Comparison of ENCODE assay signal across 8 mouse cellular contexts in genomic region chr2:119797279-119797783, GRCm38 (mm10). TPM values are rescaled to one million over a fixed set of nuclear protein-coding genes. Genes with fewer than 3 reads are reported as not detected.
DNase-seq lines count a peak whose midpoint lies in the region; ATAC-seq and TF ChIP-seq lines count a peak whose summit lies in the region.

Gene Tyro3 (plus strand): TSS chr2:119797733.

- no peak for TF ChIP-seq CTCF in lung, postnatal 0 days (IDR thresholded peaks at IDR 0.05)
- no peak for TF ChIP-seq CTCF in kidney, adult 2 months (conservative IDR thresholded peaks at IDR 0.05; ENCODE audit: insufficient read depth, insufficient read length, low read depth, low read length)

- H3K27me3 ChIP-seq in lung, postnatal 0 days (replicated peaks; ENCODE audit: insufficient read depth, low read length): no peaks in the 10 kb centered on the region
- H3K27me3 ChIP-seq in neural tube, embryonic 14.5 days (ENCODE audit: control insufficient read depth, insufficient read depth, low read length): peaks cover 3% of the 10 kb centered on the region; the same call in 1 of the 2 replicates
- no peaks in the 10 kb centered on the region; the same call in none of the 2 replicates for H3K27me3 ChIP-seq in kidney, adult 2 months (replicated peaks; ENCODE audit: control insufficient read depth, insufficient read depth, low read length)

- DNase-seq in adrenal gland, postnatal 4 days (ENCODE audit: low spot score in 2 of 2): no peak
- DNase-seq in adrenal gland, postnatal 36 days: no peak
- DNase-seq in lung, postnatal 0 days (ENCODE audit: low spot score): no peak
- no peak for DNase-seq in lung, postnatal 25 days (ENCODE audit: low spot score)
- no peak for DNase-seq in layer of hippocampus, postnatal 14 days (ENCODE audit: low spot score in 2 of 2)
- DNase-seq in Muller cell, postnatal 12 days (ENCODE audit: inconsistent ontology term): no peak
- DNase-seq in kidney, adult 2 months: no peak

- H3K4me3 ChIP-seq in lung, postnatal 0 days (ENCODE audit: low read depth, low read length): no peak within 1 kb of the TSS
- no peak within 1 kb of the TSS for H3K4me3 ChIP-seq in neural tube, embryonic 14.5 days (ENCODE audit: low read depth, low read length)
- no peak within 1 kb of the TSS for H3K4me3 ChIP-seq in kidney, adult 2 months (ENCODE audit: insufficient read depth, low read depth, low read length)

- no peak for TF ChIP-seq EP300 in lung, postnatal 0 days (IDR thresholded peaks at IDR 0.05)

- TF ChIP-seq POLR2A in kidney, adult 2 months (IDR thresholded peaks at IDR 0.05; ENCODE audit: low read depth, low read length): no peak

- 63% methylated on average over 5 of the region's 5 CpGs for WGBS in lung, postnatal 0 days
- 78% methylated on average over 5 of the region's 5 CpGs for WGBS in neural tube, embryonic 14.5 days
- 86% methylated on average over 5 of the region's 5 CpGs for WGBS in kidney, adult 2 months

- no peaks in the 10 kb centered on the region for H3K9me3 ChIP-seq in lung, postnatal 0 days (ENCODE audit: low read length)
- no peaks in the 10 kb centered on the region for H3K9me3 ChIP-seq in neural tube, embryonic 14.5 days (ENCODE audit: control insufficient read depth, low read length)

- no peak within 1 kb of the TSS for H3K9ac ChIP-seq in lung, postnatal 0 days (replicated peaks; ENCODE audit: low read depth)
- no peak within 1 kb of the TSS for H3K9ac ChIP-seq in neural tube, embryonic 14.5 days (replicated peaks; ENCODE audit: low read depth, low read length)

- H3K4me2 ChIP-seq in lung, postnatal 0 days (replicated peaks; ENCODE audit: low read depth, low read length): 0 out of 2 replicates have a peak within 1 kb of the TSS, but pooled peaks have one; percentile 100
- H3K4me2 ChIP-seq in neural tube, embryonic 14.5 days (ENCODE audit: low read depth, low read length): no peak within 1 kb of the TSS

- H3K36me3 ChIP-seq in lung, postnatal 0 days (ENCODE audit: insufficient read depth, low read length): no peaks in the 10 kb centered on the region
- no peaks in the 10 kb centered on the region for H3K36me3 ChIP-seq in neural tube, embryonic 14.5 days (ENCODE audit: control insufficient read depth, insufficient read depth, low read length)
- no peaks in the 10 kb centered on the region for H3K36me3 ChIP-seq in kidney, adult 2 months (ENCODE audit: control insufficient read depth, insufficient read depth, low read length)

- no peak for ATAC-seq in lung, postnatal 0 days
- ATAC-seq in neural tube, embryonic 14.5 days (ENCODE audit: low read depth): no peak

- no peaks in the 10 kb centered on the region; the same call in 1 of the 2 replicates for H3K4me1 ChIP-seq in lung, postnatal 0 days (ENCODE audit: insufficient read depth, low read depth, low read length)
- peaks cover 11% of the 10 kb centered on the region for H3K4me1 ChIP-seq in neural tube, embryonic 14.5 days (ENCODE audit: control insufficient read depth, insufficient read depth, low read length)
- peaks cover 5% of the 10 kb centered on the region; the same call in 1 of the 2 replicates for H3K4me1 ChIP-seq in kidney, adult 2 months (ENCODE audit: control insufficient read depth, insufficient read depth, low read length)

- no peak within 1 kb of the TSS for H3K27ac ChIP-seq in lung, postnatal 0 days (ENCODE audit: low read length)
- H3K27ac ChIP-seq in neural tube, embryonic 14.5 days (ENCODE audit: low read depth, low read length): no peak within 1 kb of the TSS
- H3K27ac ChIP-seq in kidney, adult 2 months (ENCODE audit: insufficient read depth, low read depth, low read length): no peak within 1 kb of the TSS

RNA-seq across cellular contexts. Expression of gene Tyro3, which starts in this region (rescaled TPM):
- total RNA-seq in adrenal gland, postnatal 4 days (2021): 10 to 100 TPM; 13.3 to 15.6 TPM
- 1 to 10 TPM; 3.5 to 4.7 TPM for total RNA-seq in adrenal gland, postnatal 36 days (2021)
- 7.3 and 7.9 TPM in 2 replicates for polyA plus RNA-seq in lung, postnatal 0 days (2015; fragmentation: Nextera tagmentation; extraction: Ambion mirVana)
- 10 to 100 TPM; 61.3 to 62.1 TPM for total RNA-seq in layer of hippocampus, postnatal 14 days (2021)
- 18.7 and 21.6 TPM in 2 replicates for polyA plus RNA-seq in neural tube, embryonic 14.5 days (2014; fragmentation: Nextera tagmentation; extraction: Ambion mirVana)
- polyA plus RNA-seq in kidney, adult 2 months (2012; rRNA removed): 2.5 and 3.0 TPM in 2 replicates
